Mouse (Mus musculus): ENCODE data around the gene Ranbp10. TPM values are rescaled to one million over a fixed set of nuclear protein-coding genes. Genes with fewer than 3 reads are reported as not detected.

Ranbp10 gene
- total and polyA plus RNA-seq, 2 experiments from 2014 or later = 4.5 to 13.6 TPM

- DNase-seq = no peak
- no peak overlapping the region for H3K9ac ChIP-seq
- no peak overlapping the region for H3K4me3 ChIP-seq (ENCODE audit: low read depth, low read length)
- no peak for TF ChIP-seq CTCF (IDR thresholded peaks at IDR 0.05; ENCODE audit: low read depth)
- WGBS = 81% methylated on average over 5 of the region's 5 CpGs
- peaks cover 28% of the 10 kb centered on the region for H3K4me1 ChIP-seq (ENCODE audit: insufficient read depth)
- H3K27ac ChIP-seq (ENCODE audit: low read depth, low read length) = no peak overlapping the region
- no peak overlapping the region for H3K4me2 ChIP-seq (ENCODE audit: low read depth)
- no peak for ATAC-seq
- no peaks in the 10 kb centered on the region for H3K36me3 ChIP-seq (ENCODE audit: insufficient read depth)
- H3K27me3 ChIP-seq (ENCODE audit: insufficient read depth, low read length) = no peaks in the 10 kb centered on the region
- no peaks in the 10 kb centered on the region for H3K9me3 ChIP-seq (ENCODE audit: low read length)
Observed at GRCm38 (mm10) chr8:105858495-105858894, 31.3 kb upstream of the Ranbp10 start.

- WGBS = 28% methylated on average over 15 of the region's 15 CpGs
- Histone ChIP-seq H3K27ac (ENCODE audit: low read depth, low read length) (peak overlapping the region; percentile 85), H3K9ac (peak overlapping the region; percentile 61), H3K4me2 (ENCODE audit: low read depth) (peak overlapping the region; percentile 92), H3K4me3 (ENCODE audit: low read depth, low read length) (peak overlapping the region; percentile 83), H3K36me3 (ENCODE audit: insufficient read depth) (no peaks in the 10 kb centered on the region), H3K9me3 (ENCODE audit: low read length) (no peaks in the 10 kb centered on the region), H3K4me1 (ENCODE audit: insufficient read depth) (peaks cover 17% of the 10 kb centered on the region; the same call in 1 of the 2 replicates), H3K27me3 (ENCODE audit: insufficient read depth, low read length) (no peaks in the 10 kb centered on the region)
- no peak for TF ChIP-seq CTCF (IDR thresholded peaks at IDR 0.05; ENCODE audit: low read depth)
- ATAC-seq (no peak), DNase-seq (no peak)
Observed at GRCm38 (mm10) chr8:105856168-105856835, 29.2 kb upstream of the Ranbp10 start.

- no peaks in the 10 kb centered on the region for H3K27me3 ChIP-seq (ENCODE audit: insufficient read depth, low read length)
- H3K9ac ChIP-seq = peak overlapping the region; percentile 61
- DNase-seq (no peak), ATAC-seq (peak; percentile 28)
- H3K4me1 ChIP-seq (ENCODE audit: insufficient read depth) = peaks cover 20% of the 10 kb centered on the region; the same call in 1 of the 2 replicates
- 3% methylated on average over 71 of the region's 71 CpGs for WGBS
- TF ChIP-seq CTCF (IDR thresholded peaks at IDR 0.05; ENCODE audit: low read depth) = peak; percentile 14; the same call in 1 of the 2 replicates
- no peaks in the 10 kb centered on the region for H3K36me3 ChIP-seq (ENCODE audit: insufficient read depth)
- peak overlapping the region; percentile 83 for H3K4me3 ChIP-seq (ENCODE audit: low read depth, low read length)
- H3K9me3 ChIP-seq (ENCODE audit: low read length) = no peaks in the 10 kb centered on the region
- peak overlapping the region; percentile 92 for H3K4me2 ChIP-seq (ENCODE audit: low read depth)
- peak overlapping the region; percentile 85 for H3K27ac ChIP-seq (ENCODE audit: low read depth, low read length)
Observed at GRCm38 (mm10) chr8:105855248-105856167, 28.4 kb upstream of the Ranbp10 start.

- peak within 1 kb of the TSS; percentile 61 for H3K9ac ChIP-seq
- peak within 1 kb of the TSS; percentile 83 for H3K4me3 ChIP-seq (ENCODE audit: low read depth, low read length)
- DNase-seq (peak; percentile 95), ATAC-seq (peak; percentile 93)
- H3K4me1 ChIP-seq (ENCODE audit: insufficient read depth) = peaks cover 21% of the 10 kb centered on the region; the same call in 1 of the 2 replicates
- H3K27me3 ChIP-seq (ENCODE audit: insufficient read depth, low read length) = no peaks in the 10 kb centered on the region
- H3K27ac ChIP-seq (ENCODE audit: low read depth, low read length) = peak within 1 kb of the TSS; percentile 85
- H3K36me3 ChIP-seq (ENCODE audit: insufficient read depth) = no peaks in the 10 kb centered on the region
- H3K9me3 ChIP-seq (ENCODE audit: low read length) = no peaks in the 10 kb centered on the region
- under 1% methylated on average over 43 of the region's 43 CpGs for WGBS
- H3K4me2 ChIP-seq (ENCODE audit: low read depth) = peak within 1 kb of the TSS; percentile 92
- peak; percentile 87 for TF ChIP-seq CTCF (IDR thresholded peaks at IDR 0.05; ENCODE audit: low read depth)
Observed at GRCm38 (mm10) chr8:105854715-105855216, 27.6 kb upstream of the Ranbp10 start, which contains the start of gene Thap11. Gene Thap11 (plus strand): TSS chr8:105855132.

GRCm38 (mm10) chr8:105854303-105854702, 27.2 kb upstream of the Ranbp10 start:
- ATAC-seq = no peak
- H3K4me1 ChIP-seq (ENCODE audit: insufficient read depth) = peaks cover 21% of the 10 kb centered on the region; the same call in 1 of the 2 replicates
- peak overlapping the region; percentile 61; the same call in 1 of the 2 replicates for H3K9ac ChIP-seq

GRCm38 (mm10) chr8:105853178-105853577, 26.0 kb upstream of the Ranbp10 start, which contains the start of gene Cenpt:
Gene Cenpt (minus strand): TSS chr8:105853278.
- Histone ChIP-seq H3K4me2 (ENCODE audit: low read depth) (no peak within 1 kb of the TSS), H3K27ac (ENCODE audit: low read depth, low read length) (no peak within 1 kb of the TSS), H3K4me3 (ENCODE audit: low read depth, low read length) (no peak within 1 kb of the TSS), H3K9ac (no peak within 1 kb of the TSS), H3K27me3 (ENCODE audit: insufficient read depth, low read length) (no peaks in the 10 kb centered on the region), H3K9me3 (ENCODE audit: low read length) (no peaks in the 10 kb centered on the region), H3K4me1 (ENCODE audit: insufficient read depth) (peaks cover 21% of the 10 kb centered on the region; the same call in 1 of the 2 replicates), H3K36me3 (ENCODE audit: insufficient read depth) (peaks cover 12% of the 10 kb centered on the region)
- no peak for DNase-seq
- no peak for TF ChIP-seq CTCF (IDR thresholded peaks at IDR 0.05; ENCODE audit: low read depth)
- 94% methylated on average over 3 of the region's 3 CpGs for WGBS
- ATAC-seq = no peak

More at GRCm38 (mm10) chr8:105854303-105854702, 27.2 kb upstream of the Ranbp10 start:
- no peak for TF ChIP-seq CTCF (IDR thresholded peaks at IDR 0.05; ENCODE audit: low read depth)
- Histone ChIP-seq H3K4me2 (ENCODE audit: low read depth) (peak overlapping the region; percentile 29; the same call in 1 of the 2 replicates), H3K9me3 (ENCODE audit: low read length) (no peaks in the 10 kb centered on the region), H3K27me3 (ENCODE audit: insufficient read depth, low read length) (no peaks in the 10 kb centered on the region), H3K36me3 (ENCODE audit: insufficient read depth) (peaks cover under 1% of the 10 kb centered on the region), H3K4me3 (ENCODE audit: low read depth, low read length) (peak overlapping the region; percentile 83), H3K27ac (ENCODE audit: low read depth, low read length) (no peak overlapping the region)
- WGBS = 30% methylated on average over 8 of the region's 8 CpGs
- DNase-seq = no peak
